Mouse (Mus musculus) liver (tissue): ENCODE data around the gene Vmn1r33.
"Not testable (repeated sequence)": the region's sequence is repeated elsewhere in the genome, so short reads cannot be mapped to it uniquely, and the experiment has no call there.

ENCODE experiments used
- DNase-seq: peaks from one replicate; pipeline ENCODE4 v3.0.0-alpha.2; 2020; ENCODE audit warnings: mixed read lengths

Vmn1r33 gene

GRCm38 (mm10) chr6:66618182-66618581 is at the start of gene Vmn1r33:
Gene Vmn1r33, minus strand, starts transcription at chr6:66618282.
- not testable (repeated sequence) for DNase-seq

- DNase-seq: no peak
Measured at GRCm38 (mm10) chr6:66643779-66644178, 25.7 kb upstream of the Vmn1r33 start, which contains the start of gene Vmn1r34. Gene Vmn1r34, minus strand, starts transcription at chr6:66643879.

- no peak for DNase-seq
Measured at GRCm38 (mm10) chr6:66595804-66596203, 22.3 kb downstream of the Vmn1r33 start.
